Mouse (Mus musculus): Measurements from ENCODE around the gene Megf9. TPM values are rescaled to one million over a fixed set of nuclear protein-coding genes. Genes with fewer than 3 reads are reported as not detected.

The Megf9 gene
- total RNA-seq, 2 experiments from 2014 or later, result 75.2 to 81.0 TPM

DNA sequence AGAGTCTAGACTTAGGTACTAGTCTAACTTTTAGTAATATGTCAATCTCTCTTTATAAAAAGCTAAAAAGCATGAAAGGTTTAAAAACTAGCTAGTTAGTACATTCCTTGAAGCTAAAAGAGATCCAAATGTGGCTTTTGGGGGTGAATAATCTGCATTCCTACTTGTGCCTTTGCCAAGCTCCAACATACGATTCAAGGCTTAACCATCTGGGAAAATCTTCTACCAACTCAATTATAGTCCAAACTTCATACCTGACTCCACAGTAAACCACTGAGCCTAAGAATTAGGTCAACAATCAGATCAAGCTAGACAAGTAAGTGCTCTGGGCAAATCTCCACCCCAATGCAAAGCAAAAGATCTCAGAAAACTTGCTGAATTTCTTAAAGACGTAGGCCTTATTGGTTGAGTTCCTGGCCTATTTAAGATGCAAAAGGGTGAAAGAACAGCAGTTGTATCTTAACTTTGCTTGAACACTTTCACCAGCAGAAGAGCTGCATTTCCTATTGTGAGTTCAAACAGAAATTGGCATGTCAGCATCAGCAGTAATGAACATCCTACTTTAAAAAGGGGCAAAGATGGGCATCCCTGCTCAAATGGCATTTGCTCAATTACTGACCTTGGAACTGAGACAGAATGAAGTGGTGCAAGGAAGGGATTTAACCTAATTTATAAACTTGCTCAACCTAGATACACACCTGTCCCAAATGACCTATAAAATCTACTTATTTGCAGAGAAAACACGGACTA lies 1.6 kb downstream of the Megf9 start:
- no peak for DNase-seq (ENCODE audit: extremely low spot score in 1 of 2, low spot score in 2 of 2)
- intact Hi-C loops (cut with DNase I), result loop anchor here (5.0 kb wide), 1 partner anchor 81 kb away; no protein-coding TSS in a partner anchor

DNA sequence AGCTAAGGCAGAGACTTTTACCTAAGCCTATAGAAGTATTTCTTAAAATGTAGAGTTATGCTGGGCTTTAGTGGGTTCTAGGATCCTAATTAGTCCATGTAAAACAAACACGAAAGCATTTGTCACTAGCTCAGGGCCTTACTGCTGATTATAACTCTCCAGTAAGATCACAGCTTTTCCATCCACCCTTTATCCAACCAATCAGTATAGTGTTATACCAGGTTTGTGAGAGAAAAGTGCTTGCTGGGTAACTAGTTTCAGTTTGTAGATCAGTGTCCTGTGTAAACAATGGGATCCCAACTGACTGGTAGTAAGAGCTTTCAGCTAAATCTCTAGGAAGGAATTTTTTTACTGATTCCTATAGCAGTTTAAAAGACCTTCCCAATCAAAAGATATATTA lies 3.8 kb downstream of the Megf9 start:
- intact Hi-C loops (cut with DNase I), result loop anchor here (5.0 kb wide), 1 partner anchor 79 kb away; no protein-coding TSS in a partner anchor
- no peak for DNase-seq (ENCODE audit: extremely low spot score in 1 of 2, low spot score in 2 of 2)

GRCm38 (mm10) chr4:70528622-70529021 lies 6.2 kb downstream of the Megf9 start:
- no peak for DNase-seq (ENCODE audit: extremely low spot score in 1 of 2, low spot score in 2 of 2)
- intact Hi-C loops (cut with DNase I), result no loop called here

- no peak for DNase-seq (ENCODE audit: extremely low spot score in 1 of 2, low spot score in 2 of 2)
- intact Hi-C loops (cut with DNase I), result no loop called here
Measured at GRCm38 (mm10) chr4:70523346-70523745, 11.4 kb downstream of the Megf9 start.

- intact Hi-C loops (cut with DNase I), result no loop called here
- no peak for DNase-seq (ENCODE audit: extremely low spot score in 1 of 2, low spot score in 2 of 2)
Measured at GRCm38 (mm10) chr4:70521506-70522292, 13.1 kb downstream of the Megf9 start.

- DNase-seq (ENCODE audit: extremely low spot score in 1 of 2, low spot score in 2 of 2), result no peak
- intact Hi-C loops (cut with DNase I), result no loop called here
Measured at GRCm38 (mm10) chr4:70517646-70518045, 17.1 kb downstream of the Megf9 start.

GRCm38 (mm10) chr4:70516289-70516688 lies 18.5 kb downstream of the Megf9 start:
- intact Hi-C loops (cut with DNase I), result no loop called here
- DNase-seq (ENCODE audit: extremely low spot score in 1 of 2, low spot score in 2 of 2), result no peak

- intact Hi-C loops (cut with DNase I), result no loop called here
- no peak for DNase-seq (ENCODE audit: extremely low spot score in 1 of 2, low spot score in 2 of 2)
Measured at GRCm38 (mm10) chr4:70515514-70515913, 19.3 kb downstream of the Megf9 start.

GRCm38 (mm10) chr4:70509987-70510386 lies 24.8 kb downstream of the Megf9 start:
- intact Hi-C loops (cut with DNase I), result no loop called here
- no peak for DNase-seq (ENCODE audit: extremely low spot score in 1 of 2, low spot score in 2 of 2)

- intact Hi-C loops (cut with DNase I), result no loop called here
- no peak for DNase-seq (ENCODE audit: extremely low spot score in 1 of 2, low spot score in 2 of 2)
Measured at GRCm38 (mm10) chr4:70509565-70509964, 25.2 kb downstream of the Megf9 start.

- no peak for DNase-seq (ENCODE audit: extremely low spot score in 1 of 2, low spot score in 2 of 2)
- intact Hi-C loops (cut with DNase I), result no loop called here
Measured at GRCm38 (mm10) chr4:70508207-70508606, 26.6 kb downstream of the Megf9 start.

DNA sequence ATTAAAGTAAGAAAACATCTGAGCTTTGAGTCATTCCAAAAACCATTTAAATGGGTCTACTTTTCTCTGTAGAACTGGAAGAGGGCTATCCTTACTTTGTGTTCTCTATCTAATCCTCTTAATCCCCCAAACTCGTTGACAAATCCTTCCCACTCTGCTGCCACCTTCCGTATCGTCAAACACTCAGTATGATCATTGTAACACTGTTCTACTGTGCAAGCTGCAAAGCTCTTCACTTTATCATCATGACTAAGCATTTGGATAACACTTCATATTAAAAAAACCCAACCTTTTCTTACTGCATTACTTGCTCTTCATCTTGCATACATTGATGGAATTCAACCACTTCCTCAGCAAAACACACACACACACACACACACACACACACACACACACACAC lies 28.8 kb downstream of the Megf9 start:
- intact Hi-C loops (cut with DNase I), result no loop called here
- DNase-seq (ENCODE audit: extremely low spot score in 1 of 2, low spot score in 2 of 2), result no peak

GRCm38 (mm10) chr4:70503827-70504226 lies 31.0 kb downstream of the Megf9 start:
- no peak for DNase-seq (ENCODE audit: extremely low spot score in 1 of 2, low spot score in 2 of 2)
- intact Hi-C loops (cut with DNase I), result no loop called here

- intact Hi-C loops (cut with DNase I), result no loop called here
- peak; percentile 18 to 50 for DNase-seq (ENCODE audit: extremely low spot score in 1 of 2, low spot score in 2 of 2)
Measured at GRCm38 (mm10) chr4:70499285-70499684, 35.5 kb downstream of the Megf9 start.

GRCm38 (mm10) chr4:70496978-70497377 lies 37.8 kb downstream of the Megf9 start:
- no peak for DNase-seq (ENCODE audit: extremely low spot score in 1 of 2, low spot score in 2 of 2)
- intact Hi-C loops (cut with DNase I), result no loop called here

DNA sequence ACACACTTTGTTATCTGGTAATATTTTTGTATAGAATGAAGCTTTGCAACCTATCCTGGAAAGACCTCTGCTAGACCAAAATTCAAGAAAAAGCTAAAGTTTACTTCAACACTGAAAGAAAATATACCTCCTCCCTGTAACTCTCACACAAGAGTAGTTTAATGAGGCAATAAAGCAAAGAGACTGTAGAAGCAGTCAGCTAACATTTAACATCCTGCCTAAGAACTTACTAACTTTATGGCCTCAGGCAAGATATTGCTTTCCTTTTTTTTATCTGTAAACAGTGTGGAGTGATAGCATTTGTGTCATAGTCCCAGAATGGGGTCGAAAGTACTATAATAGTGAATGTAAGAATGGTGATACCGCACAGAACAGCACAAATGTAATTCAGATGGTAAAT lies 45.0 kb downstream of the Megf9 start:
- intact Hi-C loops (cut with DNase I), result no loop called here
- no peak for DNase-seq (ENCODE audit: extremely low spot score in 1 of 2, low spot score in 2 of 2)

GRCm38 (mm10) chr4:70488415-70488814 lies 46.4 kb downstream of the Megf9 start:
- intact Hi-C loops (cut with DNase I), result no loop called here
- no peak for DNase-seq (ENCODE audit: extremely low spot score in 1 of 2, low spot score in 2 of 2)

- no peak for DNase-seq (ENCODE audit: extremely low spot score in 1 of 2, low spot score in 2 of 2)
- intact Hi-C loops (cut with DNase I), result no loop called here
Measured at GRCm38 (mm10) chr4:70484134-70484533, 50.7 kb downstream of the Megf9 start.

- intact Hi-C loops (cut with DNase I), result no loop called here
- DNase-seq (ENCODE audit: extremely low spot score in 1 of 2, low spot score in 2 of 2), result no peak
Measured at GRCm38 (mm10) chr4:70481931-70482330, 52.9 kb downstream of the Megf9 start.

DNA sequence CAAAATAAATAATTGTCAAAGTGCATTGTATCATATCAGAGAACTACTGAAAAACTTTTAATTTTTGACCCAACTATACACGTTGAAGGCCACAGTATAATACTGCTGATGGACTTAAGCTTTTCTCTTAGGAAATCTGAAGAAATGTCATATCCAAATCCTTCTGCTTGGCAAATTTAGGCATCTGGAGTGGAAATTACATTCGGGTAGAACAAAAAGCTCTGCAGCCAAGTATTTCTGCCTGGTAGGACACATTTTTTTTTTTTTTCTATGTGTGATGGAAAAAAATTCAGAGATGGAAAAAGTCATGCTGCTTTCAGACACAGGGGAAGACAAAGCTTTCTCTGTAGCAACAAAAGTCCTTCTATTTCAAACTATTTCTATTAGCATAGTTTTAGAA lies 63.4 kb downstream of the Megf9 start:
- no peak for DNase-seq (ENCODE audit: extremely low spot score in 1 of 2, low spot score in 2 of 2)
- intact Hi-C loops (cut with DNase I), result no loop called here

Data from left cerebral cortex, postnatal 10 days (tissue).